30 mouse cellular contexts compared by ENCODE assay signal in the genomic region with DNA sequence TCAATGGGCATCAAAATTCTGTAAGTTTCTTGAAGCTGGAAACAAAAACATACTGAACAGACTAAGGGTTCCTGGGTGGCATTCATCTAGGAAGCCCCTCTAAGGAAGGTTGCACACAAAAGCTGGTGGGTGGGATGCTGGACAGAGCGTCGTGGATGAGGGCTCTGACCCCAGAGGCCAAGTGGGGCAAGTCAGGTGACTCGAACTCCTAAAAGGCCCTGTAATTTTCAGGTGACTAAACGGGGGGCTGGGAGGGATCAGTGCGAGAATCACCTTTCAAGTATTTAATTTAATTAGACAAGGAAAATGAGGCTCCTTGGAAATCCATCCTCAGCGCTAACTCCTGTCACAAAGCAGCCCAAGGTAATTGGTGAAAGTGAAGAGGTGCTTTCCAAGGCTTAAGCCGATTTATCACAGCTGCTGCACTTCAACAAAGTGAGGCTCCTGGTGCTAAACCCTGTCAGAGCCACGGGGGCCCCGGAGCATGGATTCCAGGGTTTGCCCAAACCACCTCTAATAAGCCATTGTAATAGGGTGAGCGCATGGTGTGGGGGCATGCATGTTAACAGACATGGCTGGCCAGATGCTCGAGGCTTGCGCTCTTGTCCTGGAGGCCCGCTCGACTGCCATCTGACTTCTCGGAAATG. TPM values are rescaled to one million over a fixed set of nuclear protein-coding genes. Genes with fewer than 3 reads are reported as not detected.
A peak's percentile ranks its signal among the peaks of the same experiment; 100 is the strongest.
DNase-seq lines count a peak whose midpoint lies in the region; ATAC-seq lines count a peak whose summit lies in the region.
"Had no signal": no experiment of that assay in that cellular context is flagged by ENCODE, and none has a peak within 500 bp of the region (broad histone marks: within the 10 kb centered on the region; RNA-seq: fewer than 3 reads in every experiment).

No protein-coding gene starts in this region.

- H3K4me2 ChIP-seq in midbrain, embryonic 14.5 days (ENCODE audit: low read length) = no peak overlapping the region
- no peak overlapping the region for H3K4me2 ChIP-seq in midbrain, embryonic 15.5 days
- H3K4me2 ChIP-seq: embryonic facial prominence, embryonic 15.5 days; heart, embryonic 12.5 days; intestine, embryonic 15.5 days; liver, embryonic 13.5 days; midbrain, embryonic 13.5 days; neural tube, embryonic 13.5 days had no signal

- H3K9ac ChIP-seq in midbrain, embryonic 14.5 days (replicated peaks; ENCODE audit: low read length) = no peak overlapping the region
- H3K9ac ChIP-seq in midbrain, embryonic 15.5 days = no peak overlapping the region
- H3K9ac ChIP-seq: embryonic facial prominence, embryonic 15.5 days; heart, embryonic 12.5 days; intestine, embryonic 15.5 days; liver, embryonic 13.5 days; midbrain, embryonic 13.5 days; neural tube, embryonic 13.5 days had no signal

- no peak; the same call in 1 of the 2 replicates for ATAC-seq in midbrain, embryonic 14.5 days (ENCODE audit: low FRiP score, low TSS enrichment)
- no peak for ATAC-seq in midbrain, embryonic 15.5 days (replicated peaks)
- ATAC-seq: activated CD4-positive, CD25-positive, alpha-beta regulatory T cell, adult 4 months; hindbrain, embryonic 16.5 days; intestine, embryonic 15.5 days; midbrain, embryonic 13.5 days had no signal

- no peak overlapping the region for H3K27ac ChIP-seq in midbrain, embryonic 14.5 days (replicated peaks; ENCODE audit: low read depth, low read length)
- H3K27ac ChIP-seq in midbrain, embryonic 15.5 days = no peak overlapping the region
- H3K27ac ChIP-seq in embryonic facial prominence, embryonic 10.5 days (replicated peaks) = 0 out of 2 replicates have a peak overlapping the region, but pooled peaks have one; percentile 19
- H3K27ac ChIP-seq: embryonic facial prominence, embryonic 15.5 days; hindbrain, embryonic 10.5 days; intestine, embryonic 15.5 days; left cerebral cortex, adult 2 months; liver, embryonic 13.5 days; midbrain, embryonic 13.5 days; neural tube, embryonic 13.5 days; stomach, postnatal 0 days had no signal

- H3K4me1 ChIP-seq in midbrain, embryonic 14.5 days (ENCODE audit: control insufficient read depth, insufficient read depth, low read length) = no peaks in the 10 kb centered on the region
- H3K4me1 ChIP-seq in midbrain, embryonic 15.5 days = no peaks in the 10 kb centered on the region
- H3K4me1 ChIP-seq in embryonic facial prominence, embryonic 10.5 days = peaks cover 12% of the 10 kb centered on the region
- H3K4me1 ChIP-seq: embryonic facial prominence, embryonic 15.5 days; heart, embryonic 12.5 days; intestine, embryonic 15.5 days; liver, embryonic 13.5 days; neural tube, embryonic 13.5 days had no signal

- 17% methylated on average over 15 of the region's 15 CpGs for WGBS in midbrain, embryonic 14.5 days
- WGBS in midbrain, embryonic 15.5 days = 22% methylated on average over 15 of the region's 15 CpGs
- 49% methylated on average over 15 of the region's 15 CpGs for WGBS in embryonic facial prominence, embryonic 10.5 days

- no peaks in the 10 kb centered on the region; the same call in 1 of the 2 replicates for H3K9me3 ChIP-seq in midbrain, embryonic 14.5 days (ENCODE audit: control insufficient read depth, low read length)
- no peaks in the 10 kb centered on the region for H3K9me3 ChIP-seq in midbrain, embryonic 15.5 days
- peaks cover 4% of the 10 kb centered on the region; the same call in 1 of the 2 replicates for H3K9me3 ChIP-seq in embryonic facial prominence, embryonic 10.5 days
- H3K9me3 ChIP-seq: G1E; intestine, embryonic 15.5 days; liver, embryonic 13.5 days; midbrain, embryonic 13.5 days had no signal

- peak; percentile 18 for DNase-seq in midbrain, embryonic 14.5 days
- peak; percentile 56 for DNase-seq in embryonic facial prominence, embryonic 10.5 days (ENCODE audit: low spot score)
- peak; percentile 16 for DNase-seq in retina, adult 2 months (ENCODE audit: low read depth, low spot score)
- no peak for DNase-seq in thymus, postnatal 0 days (ENCODE audit: low spot score)
- no peak for DNase-seq in kidney, adult 8-10 months
- DNase-seq in gastrocnemius, postnatal 10 days = no peak
- DNase-seq: adrenal gland, adult 8-10 months; B cell, adult 2 months; cerebellum, adult 2 months; cerebellum, postnatal 25 days; gastrocnemius, postnatal 14 days; heart, adult 18-20 months; heart, postnatal 10 days; kidney, postnatal 36 days; liver, embryonic 13.5 days; lung, adult 2 months; thymus, adult 2 months had no signal

- no peaks in the 10 kb centered on the region for H3K27me3 ChIP-seq in midbrain, embryonic 14.5 days (ENCODE audit: control insufficient read depth, insufficient read depth, low read length)
- no peaks in the 10 kb centered on the region for H3K27me3 ChIP-seq in midbrain, embryonic 15.5 days (replicated peaks)
- no peaks in the 10 kb centered on the region for H3K27me3 ChIP-seq in embryonic facial prominence, embryonic 10.5 days (replicated peaks; ENCODE audit: low read depth, poor library complexity, severe bottlenecking)
- H3K27me3 ChIP-seq: embryonic facial prominence, embryonic 15.5 days; heart, embryonic 12.5 days; intestine, embryonic 15.5 days; liver, embryonic 13.5 days; midbrain, embryonic 13.5 days; neural tube, embryonic 13.5 days had no signal

- H3K36me3 ChIP-seq in midbrain, embryonic 14.5 days (ENCODE audit: control insufficient read depth, insufficient read depth, low read length) = no peaks in the 10 kb centered on the region
- H3K36me3 ChIP-seq in midbrain, embryonic 15.5 days (replicated peaks) = no peaks in the 10 kb centered on the region
- no peaks in the 10 kb centered on the region for H3K36me3 ChIP-seq in embryonic facial prominence, embryonic 10.5 days (replicated peaks)
- H3K36me3 ChIP-seq: embryonic facial prominence, embryonic 15.5 days; G1E; heart, embryonic 12.5 days; hindbrain, embryonic 10.5 days; intestine, embryonic 15.5 days; liver, embryonic 13.5 days; midbrain, embryonic 13.5 days; neural tube, embryonic 13.5 days had no signal

- H3K4me3 ChIP-seq in midbrain, embryonic 14.5 days (replicated peaks; ENCODE audit: low read depth, low read length) = no peak overlapping the region
- H3K4me3 ChIP-seq in midbrain, embryonic 15.5 days = no peak overlapping the region
- no peak overlapping the region for H3K4me3 ChIP-seq in embryonic facial prominence, embryonic 10.5 days
- H3K4me3 ChIP-seq: embryonic facial prominence, embryonic 15.5 days; heart, embryonic 12.5 days; hindbrain, embryonic 10.5 days; intestine, embryonic 15.5 days; left cerebral cortex, adult 2 months; liver, embryonic 13.5 days; midbrain, embryonic 13.5 days; myocyte; neural tube, embryonic 13.5 days had no signal

RNA-seq across cellular contexts. Expression of gene Asb7, which starts 59.1 kb away (rescaled TPM):
- 19.0 and 19.8 TPM in 2 replicates for polyA plus RNA-seq in midbrain, embryonic 14.5 days (2014; fragmentation: Nextera tagmentation; extraction: Ambion mirVana)
- 17.6 and 17.8 TPM in 2 replicates for polyA plus RNA-seq in midbrain, embryonic 15.5 days (2015; fragmentation: Nextera tagmentation; extraction: Ambion mirVana)
- 18.2 and 20.1 TPM in 2 replicates for polyA plus RNA-seq in embryonic facial prominence, embryonic 10.5 days (2016; fragmentation: Nextera tagmentation; extraction: Ambion mirVana)
- polyA plus RNA-seq in thymus, postnatal 0 days (2015; fragmentation: Nextera tagmentation; extraction: Ambion mirVana) = 9.5 and 9.8 TPM in 2 replicates
- total RNA-seq in gastrocnemius, postnatal 10 days (2021) = 1 to 10 TPM; 9.4 to 9.9 TPM

RNA-seq across cellular contexts. Expression of gene Lins1, which starts 59.4 kb away (rescaled TPM):
- 19.9 and 20.6 TPM in 2 replicates for polyA plus RNA-seq in midbrain, embryonic 14.5 days (2014; fragmentation: Nextera tagmentation; extraction: Ambion mirVana)
- polyA plus RNA-seq in midbrain, embryonic 15.5 days (2015; fragmentation: Nextera tagmentation; extraction: Ambion mirVana) = 18.2 and 22.1 TPM in 2 replicates
- polyA plus RNA-seq in embryonic facial prominence, embryonic 10.5 days (2016; fragmentation: Nextera tagmentation; extraction: Ambion mirVana) = 21.8 and 24.3 TPM in 2 replicates
- polyA plus RNA-seq in thymus, postnatal 0 days (2015; fragmentation: Nextera tagmentation; extraction: Ambion mirVana) = 10.3 and 11.1 TPM in 2 replicates
- total RNA-seq in gastrocnemius, postnatal 10 days (2021) = 1 to 10 TPM; 2.9 to 5.0 TPM

Comparison
In these comparisons a context has a peak if more than half of its experiments do, and no peak if none do; other contexts are left out.
1. DNase-seq: peak in midbrain, embryonic 14.5 days (single experiment), embryonic facial prominence, embryonic 10.5 days (single experiment) and retina, adult 2 months (single experiment); none in thymus, postnatal 0 days (single experiment), kidney, adult 8-10 months (0 of 2) and gastrocnemius, postnatal 10 days (single experiment).